Mouse (Mus musculus) liver, embryonic 14.5 days (tissue): ENCODE results near the gene Abcb5.

Experiments used
- CTCF ChIP-seq: IDR thresholded peaks from 2 replicates; pipeline ENCODE4 v1.5.1; 2016; ENCODE audit warnings: antibody characterized with exemption, low read depth, control low read depth
- EP300 ChIP-seq: IDR thresholded peaks from 2 replicates; pipeline ENCODE4 v1.6.1; 2016; ENCODE audit warnings: antibody characterized with exemption, low read depth

- TF ChIP-seq EP300 (no peak), CTCF (no peak)
Observed at GRCm38 (mm10) chr12:118882790-118883189, 83.4 kb downstream of the Abcb5 start.
